Mouse (Mus musculus) embryonic facial prominence, embryonic 14.5 days (tissue): ENCODE results near the gene Cdh24. TPM values are rescaled to one million over a fixed set of nuclear protein-coding genes. Genes with fewer than 3 reads are reported as not detected.
"Not testable (repeated sequence)": the region's sequence is repeated elsewhere in the genome, so short reads cannot be mapped to it uniquely, and the experiment has no call there.

Experiments used
- ATAC-seq: fragments of 200-750 bp; cut with Nextera tagmentation; 2 replicates; pipeline ENCODE4 v1.8.0; 2017; ENCODE audit warnings: low read depth, moderate number of reproducible peaks, moderate TSS enrichment
- DNase-seq: peaks from one replicate; pipeline ENCODE4 v3.0.0-alpha.2; 2015; ENCODE audit warnings: low spot score
- H3K27ac ChIP-seq: fragments of 300-500 bp; sonication (generic); replicated peaks from 2 replicates; pipeline ENCODE4 v1.5.1; 2014; ENCODE audit warnings: low read depth, mild to moderate bottlenecking, low read length, moderate library complexity
- H3K27me3 ChIP-seq: fragments of 300-500 bp; sonication (generic); replicated peaks from 2 replicates; pipeline ENCODE4 v1.6.1; 2014; ENCODE audit warnings: low read length; ENCODE audit not compliant: control insufficient read depth, insufficient read depth
- H3K36me3 ChIP-seq: fragments of 300-500 bp; sonication (generic); 2 replicates; pipeline ENCODE4 v1.6.1; 2014; ENCODE audit warnings: low read length, mixed read lengths; ENCODE audit not compliant: control insufficient read depth, insufficient read depth
- H3K4me1 ChIP-seq: fragments of 300-500 bp; sonication (generic); 2 replicates; pipeline ENCODE4 v1.6.1; 2014; ENCODE audit warnings: antibody characterized with exemption, low read length; ENCODE audit not compliant: control insufficient read depth, insufficient read depth
- H3K4me2 ChIP-seq: fragments of 300-500 bp; sonication (generic); 2 replicates; pipeline ENCODE4 v1.6.1; 2014; ENCODE audit warnings: low read depth, mild to moderate bottlenecking, low read length, moderate library complexity, mixed read lengths
- H3K4me3 ChIP-seq: fragments of 300-500 bp; sonication (generic); 2 replicates; pipeline ENCODE4 v1.5.1; 2014; ENCODE audit warnings: low read depth, mild to moderate bottlenecking, low read length
- H3K9ac ChIP-seq: fragments of 300-500 bp; sonication (generic); 2 replicates; pipeline ENCODE4 v1.6.1; 2014; ENCODE audit warnings: low read depth, mild to moderate bottlenecking, low read length, moderate library complexity, mixed read lengths
- H3K9me3 ChIP-seq: fragments of 300-500 bp; sonication (generic); 2 replicates; pipeline ENCODE4 v1.6.1; 2016; ENCODE audit warnings: low read length; ENCODE audit not compliant: control insufficient read depth
- WGBS: fragments of 180-500 bp; shearing (Covaris S2); extraction: QIAGEN DNeasy Blood & Tissue Kit; methylation state at CpG from one replicate; pipeline ENCODE4 v1.1.7; 2014; 5-methylcytosine and 5-hydroxymethylcytosine counted together
- polyA plus RNA-seq: library from polyadenylated mRNA; unstranded; fragments of >200 nt; fragmentation: Nextera tagmentation; extraction: Ambion mirVana; gene quantifications from 2 replicates; pipeline ENCODE4 v1.2.1, GENCODE M21; 2014

The Cdh24 gene
- polyA plus RNA-seq, 1 experiment from 2014 or later: 3.9 TPM

DNA sequence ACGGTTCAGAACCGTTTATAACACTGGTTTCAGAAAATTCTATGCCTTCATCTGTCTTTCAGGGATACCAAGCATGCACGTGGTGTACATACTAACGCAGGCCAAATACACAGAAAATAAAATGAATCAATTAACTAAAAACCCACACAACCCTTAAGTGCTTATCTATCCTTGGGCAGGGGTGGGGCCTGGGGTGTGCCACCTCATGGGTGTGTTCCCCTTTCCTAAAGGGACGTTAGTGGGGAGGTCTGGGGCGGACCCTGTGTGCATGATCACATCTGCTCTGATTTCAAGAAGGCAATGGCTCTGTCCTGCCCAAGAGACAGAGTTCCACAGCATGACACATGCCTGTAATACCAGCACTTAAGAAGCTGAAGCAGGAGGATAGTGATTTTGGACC lies 17.8 kb downstream of the Cdh24 start:
- H3K4me2 ChIP-seq: no peak overlapping the region

GRCm38 (mm10) chr14:54621133-54621532 lies 20.0 kb downstream of the Cdh24 start, which contains the start of gene Psmb11:
Gene Psmb11, plus strand, starts transcription at chr14:54621433.
- H3K27ac ChIP-seq: no peak within 1 kb of the TSS
- H3K4me1 ChIP-seq: peaks cover 5% of the 10 kb centered on the region; the same call in 1 of the 2 replicates
- peaks cover 3% of the 10 kb centered on the region for H3K36me3 ChIP-seq
- H3K4me3 ChIP-seq: no peak within 1 kb of the TSS
- WGBS: 83% methylated on average over 1 of the region's 1 CpGs
- ATAC-seq (no peak), DNase-seq (no peak)
- H3K9ac ChIP-seq: no peak within 1 kb of the TSS
- H3K9me3 ChIP-seq: no peaks in the 10 kb centered on the region
- H3K4me2 ChIP-seq: no peak within 1 kb of the TSS
- no peaks in the 10 kb centered on the region for H3K27me3 ChIP-seq

More for the DNA sequence above, 17.8 kb downstream of the Cdh24 start:
- no peaks in the 10 kb centered on the region for H3K9me3 ChIP-seq
- no peak for ATAC-seq
- H3K27me3 ChIP-seq: no peaks in the 10 kb centered on the region
- 84% methylated on average over 6 of the region's 6 CpGs for WGBS
- no peak overlapping the region for H3K4me3 ChIP-seq
- DNase-seq: no peak
- no peaks in the 10 kb centered on the region for H3K36me3 ChIP-seq
- no peak overlapping the region for H3K27ac ChIP-seq
- H3K9ac ChIP-seq: no peak overlapping the region
- H3K4me1 ChIP-seq: no peaks in the 10 kb centered on the region

GRCm38 (mm10) chr14:54617897-54618365 lies 23.2 kb downstream of the Cdh24 start, which contains the start of gene Psmb5:
Gene Psmb5, minus strand, starts transcription at chr14:54618022.
- H3K27ac ChIP-seq: peak within 1 kb of the TSS; percentile 81
- ATAC-seq: peak; percentile 93
- peaks cover 29% of the 10 kb centered on the region for H3K36me3 ChIP-seq
- H3K4me2 ChIP-seq: peak within 1 kb of the TSS; percentile 75
- peak; percentile 98 for DNase-seq
- H3K9ac ChIP-seq: peak within 1 kb of the TSS; percentile 78
- H3K4me1 ChIP-seq: peaks cover 5% of the 10 kb centered on the region; the same call in 1 of the 2 replicates
- H3K4me3 ChIP-seq: peak within 1 kb of the TSS; percentile 60
- no peaks in the 10 kb centered on the region for H3K27me3 ChIP-seq
- no peaks in the 10 kb centered on the region for H3K9me3 ChIP-seq
- WGBS: under 1% methylated on average over 20 of the region's 25 CpGs

- ATAC-seq (peak; percentile 41), DNase-seq (no peak)
- peak overlapping the region; percentile 81 for H3K27ac ChIP-seq
- peak overlapping the region; percentile 78 for H3K9ac ChIP-seq
- H3K36me3 ChIP-seq: peaks cover 34% of the 10 kb centered on the region
- H3K27me3 ChIP-seq: no peaks in the 10 kb centered on the region
- no peaks in the 10 kb centered on the region for H3K9me3 ChIP-seq
- H3K4me2 ChIP-seq: peak overlapping the region; percentile 75
- 2% methylated on average over 27 of the region's 38 CpGs for WGBS
- H3K4me1 ChIP-seq: peaks cover 5% of the 10 kb centered on the region; the same call in 1 of the 2 replicates
- peak overlapping the region; percentile 60 for H3K4me3 ChIP-seq
Observed at GRCm38 (mm10) chr14:54617152-54617896, 23.8 kb downstream of the Cdh24 start.

DNA sequence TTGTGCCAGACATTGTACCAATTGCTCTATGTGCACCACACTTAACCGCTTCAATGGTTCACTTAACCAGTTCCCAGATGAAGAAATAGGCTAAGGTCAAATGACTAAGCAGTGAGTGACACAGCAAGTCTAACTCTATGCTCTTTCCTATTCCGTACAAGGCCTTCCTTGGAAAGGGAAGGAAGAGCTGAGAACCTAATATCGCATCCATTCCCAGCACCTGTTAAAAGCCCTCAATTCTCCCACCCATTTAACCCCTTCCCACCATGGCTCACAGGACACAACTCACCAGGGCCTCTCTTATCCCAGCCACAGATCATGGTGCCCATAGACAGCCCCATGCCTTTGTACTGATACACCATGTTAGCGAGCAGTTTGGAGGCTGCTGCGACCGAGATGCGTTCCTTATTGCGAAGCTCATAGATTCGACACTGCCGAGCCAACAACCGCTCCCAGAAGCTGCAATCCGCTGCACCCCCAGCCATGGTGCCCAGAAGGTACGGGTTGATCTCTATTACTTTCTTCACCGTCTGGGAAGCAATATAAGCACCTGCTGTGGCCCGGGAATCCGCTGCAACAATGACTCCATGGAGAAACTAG lies 24.8 kb downstream of the Cdh24 start:
- DNase-seq: no peak
- peaks cover 42% of the 10 kb centered on the region for H3K36me3 ChIP-seq
- WGBS: 91% methylated on average over 16 of the region's 16 CpGs
- no peak for ATAC-seq
- H3K4me2 ChIP-seq: no peak overlapping the region; the same call in 1 of the 2 replicates
- no peak overlapping the region for H3K9ac ChIP-seq
- peaks cover 5% of the 10 kb centered on the region; the same call in 1 of the 2 replicates for H3K4me1 ChIP-seq
- no peak overlapping the region for H3K27ac ChIP-seq
- H3K9me3 ChIP-seq: no peaks in the 10 kb centered on the region
- H3K4me3 ChIP-seq: 0 out of 2 replicates have a peak overlapping the region, but pooled peaks have one; percentile 60
- no peaks in the 10 kb centered on the region for H3K27me3 ChIP-seq

DNA sequence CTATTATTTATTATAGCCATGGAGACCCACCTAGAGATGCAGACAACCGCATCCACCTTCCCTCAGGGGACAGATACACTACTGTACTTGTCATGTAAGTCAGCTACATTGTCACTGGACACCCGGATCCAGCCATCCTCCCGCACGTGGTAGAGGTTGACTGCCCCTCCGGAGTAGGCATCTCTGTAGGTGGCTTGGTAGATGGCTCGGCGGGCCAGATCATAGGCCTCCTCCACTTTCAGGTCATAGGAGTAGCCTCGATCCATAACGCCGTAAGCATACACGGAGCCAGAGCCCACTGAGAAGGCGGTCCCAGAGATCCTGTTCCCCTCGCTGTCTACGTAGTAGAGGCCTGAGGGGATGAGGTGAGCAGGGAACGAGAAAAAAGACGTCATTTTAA lies 27.0 kb downstream of the Cdh24 start:
- H3K27me3 ChIP-seq, ATAC-seq, H3K27ac ChIP-seq, H3K4me3 ChIP-seq, H3K9me3 ChIP-seq, H3K4me1 ChIP-seq, H3K9ac ChIP-seq, DNase-seq, H3K4me2 ChIP-seq: not testable (repeated sequence)
- H3K36me3 ChIP-seq: peaks cover 42% of the 10 kb centered on the region
- 89% methylated on average over 15 of the region's 16 CpGs for WGBS

GRCm38 (mm10) chr14:54610648-54611047 lies 30.5 kb downstream of the Cdh24 start:
- ATAC-seq: no peak

DNA sequence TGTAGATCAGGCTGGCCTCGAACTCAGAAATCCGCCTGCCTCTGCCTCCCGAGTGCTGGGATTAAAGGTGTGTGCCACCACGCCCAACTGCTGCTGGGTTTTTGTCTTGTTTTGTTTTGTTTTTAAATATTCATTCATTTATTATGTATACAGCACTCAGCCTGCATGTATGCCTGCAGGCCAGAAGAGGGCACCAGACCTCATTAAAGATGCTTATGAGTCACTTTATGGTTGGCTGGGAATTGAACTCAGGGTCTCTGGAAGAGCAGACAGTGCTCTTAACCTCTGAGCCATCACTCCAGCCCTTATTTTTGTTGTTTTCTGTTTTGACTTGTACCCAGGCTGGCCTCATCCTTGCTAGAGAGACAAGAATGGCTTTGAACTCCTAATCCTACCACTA lies 31.2 kb downstream of the Cdh24 start:
- no peak overlapping the region for H3K27ac ChIP-seq
- DNase-seq (peak; percentile 31), ATAC-seq (no peak)
- H3K4me2 ChIP-seq: no peak overlapping the region
- H3K36me3 ChIP-seq: peaks cover 27% of the 10 kb centered on the region
- WGBS: 87% methylated on average over 4 of the region's 4 CpGs
- H3K9ac ChIP-seq: no peak overlapping the region
- peaks cover 5% of the 10 kb centered on the region; the same call in 1 of the 2 replicates for H3K4me1 ChIP-seq
- H3K27me3 ChIP-seq: no peaks in the 10 kb centered on the region
- H3K9me3 ChIP-seq: no peaks in the 10 kb centered on the region
- no peak overlapping the region for H3K4me3 ChIP-seq

More at GRCm38 (mm10) chr14:54610648-54611047, 30.5 kb downstream of the Cdh24 start:
- H3K9ac ChIP-seq: no peak overlapping the region
- peaks cover 34% of the 10 kb centered on the region for H3K36me3 ChIP-seq
- H3K4me3 ChIP-seq: no peak overlapping the region
- no peak for DNase-seq
- H3K4me1 ChIP-seq: no peaks in the 10 kb centered on the region
- no peak overlapping the region for H3K4me2 ChIP-seq
- no peaks in the 10 kb centered on the region for H3K27me3 ChIP-seq
- H3K9me3 ChIP-seq: no peaks in the 10 kb centered on the region
- no peak overlapping the region for H3K27ac ChIP-seq
- WGBS: 71% methylated on average over 6 of the region's 6 CpGs
